Mouse (Mus musculus): ENCODE measurements around the gene Sec24b. TPM values are rescaled to one million over a fixed set of nuclear protein-coding genes. Genes with fewer than 3 reads are reported as not detected.

Gene Sec24b
- polyA plus RNA-seq, 1 experiment: 21.4 TPM

DNA sequence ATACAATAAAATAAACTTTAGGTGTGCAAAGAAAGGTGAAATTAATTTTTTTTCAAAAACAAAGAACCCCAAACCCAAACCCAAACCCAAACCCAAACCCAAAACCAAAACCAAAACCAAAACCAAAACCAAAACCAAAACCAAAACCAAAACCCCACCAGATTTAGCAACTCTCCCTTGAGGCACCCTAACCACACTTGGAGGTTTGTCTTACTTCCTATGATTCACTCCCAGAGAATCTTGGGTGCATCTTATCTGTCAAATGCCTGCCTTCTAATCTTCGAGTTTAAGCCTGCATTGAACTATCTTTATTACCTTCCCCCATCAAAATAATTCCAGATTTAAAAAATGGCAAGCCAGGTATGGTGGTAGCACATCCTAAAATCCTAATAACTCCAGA, 14.4 kb upstream of the Sec24b start:
- no peak overlapping the region for H3K4me3 ChIP-seq
- peaks cover 2% of the 10 kb centered on the region for H3K27me3 ChIP-seq (ENCODE audit: control insufficient read depth, insufficient read depth, insufficient read length)
- no peaks in the 10 kb centered on the region for H3K36me3 ChIP-seq (ENCODE audit: control insufficient read depth, insufficient read depth)
- H3ac ChIP-seq (ENCODE audit: control insufficient read depth, insufficient read length): no peak overlapping the region
- H3K79me2 ChIP-seq (ENCODE audit: control insufficient read depth, insufficient read depth): no peaks in the 10 kb centered on the region
- H3K4me2 ChIP-seq (ENCODE audit: low read depth): no peak overlapping the region
- no peak for TF ChIP-seq USF1 (IDR thresholded peaks at IDR 0.05; ENCODE audit: low read depth)
- no peak for TF ChIP-seq TCF12 (IDR thresholded peaks at IDR 0.05; ENCODE audit: insufficient read depth, poor library complexity, severe bottlenecking)
- no peak for TF ChIP-seq POLR2AphosphoS2 (IDR thresholded peaks at IDR 0.05; ENCODE audit: insufficient read length, low read depth)
- TF ChIP-seq MYOD1 (IDR thresholded peaks at IDR 0.05; ENCODE audit: control insufficient read depth in 1 of 3, insufficient read length in 2 of 3, low read depth in 2 of 3): no peak
- no peak for TF ChIP-seq SRF (IDR thresholded peaks at IDR 0.05; ENCODE audit: control insufficient read depth, insufficient read length, low read depth)
- no peak for TF ChIP-seq REST (IDR thresholded peaks at IDR 0.05; ENCODE audit: insufficient read depth, insufficient read length)
- no peak for TF ChIP-seq CEBPB (IDR thresholded peaks at IDR 0.05; ENCODE audit: insufficient read depth, poor library complexity, severe bottlenecking)
- no peak for TF ChIP-seq MYOG (IDR thresholded peaks at IDR 0.05; ENCODE audit: control insufficient read depth in 1 of 3, insufficient read depth in 1 of 3, insufficient read length in 2 of 3, low read depth in 2 of 3)

DNA sequence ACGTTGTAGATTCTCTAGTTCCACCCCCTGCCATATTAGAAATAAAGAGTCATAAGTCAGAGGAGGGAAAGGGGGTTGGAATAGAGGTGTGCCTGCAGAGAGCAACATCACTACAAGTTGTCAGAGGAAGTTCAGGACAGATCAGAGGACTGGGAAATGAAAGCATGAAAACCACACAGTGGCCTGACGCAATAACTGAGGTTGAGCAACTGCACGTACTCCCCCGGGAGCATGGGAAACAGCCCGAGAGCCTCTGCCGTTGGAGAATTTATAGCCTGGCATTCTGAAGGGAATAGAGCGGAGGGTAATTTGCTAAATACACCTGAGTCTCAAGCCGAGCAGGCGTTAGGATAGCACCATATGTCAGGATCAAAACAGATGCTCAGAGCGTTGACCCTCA, 11.7 kb upstream of the Sec24b start:
- Histone ChIP-seq H3K27me3 (ENCODE audit: control insufficient read depth, insufficient read depth, insufficient read length) (no peaks in the 10 kb centered on the region), H3K36me3 (ENCODE audit: control insufficient read depth, insufficient read depth) (no peaks in the 10 kb centered on the region), H3K4me3 (no peak overlapping the region), H3K79me2 (ENCODE audit: control insufficient read depth, insufficient read depth) (no peaks in the 10 kb centered on the region), H3K4me2 (ENCODE audit: low read depth) (peak overlapping the region; percentile 51), H3ac (ENCODE audit: control insufficient read depth, insufficient read length) (no peak overlapping the region)
- TF ChIP-seq MYOD1 (IDR thresholded peaks at IDR 0.05; ENCODE audit: control insufficient read depth in 1 of 3, insufficient read length in 2 of 3, low read depth in 2 of 3) (no peak), SRF (IDR thresholded peaks at IDR 0.05; ENCODE audit: control insufficient read depth, insufficient read length, low read depth) (no peak), CEBPB (IDR thresholded peaks at IDR 0.05; ENCODE audit: insufficient read depth, poor library complexity, severe bottlenecking) (peak; percentile 98), POLR2A (IDR thresholded peaks at IDR 0.05; ENCODE audit: insufficient read length, low read depth) (no peak), TCF12 (IDR thresholded peaks at IDR 0.05; ENCODE audit: insufficient read depth, poor library complexity, severe bottlenecking) (no peak)

DNA sequence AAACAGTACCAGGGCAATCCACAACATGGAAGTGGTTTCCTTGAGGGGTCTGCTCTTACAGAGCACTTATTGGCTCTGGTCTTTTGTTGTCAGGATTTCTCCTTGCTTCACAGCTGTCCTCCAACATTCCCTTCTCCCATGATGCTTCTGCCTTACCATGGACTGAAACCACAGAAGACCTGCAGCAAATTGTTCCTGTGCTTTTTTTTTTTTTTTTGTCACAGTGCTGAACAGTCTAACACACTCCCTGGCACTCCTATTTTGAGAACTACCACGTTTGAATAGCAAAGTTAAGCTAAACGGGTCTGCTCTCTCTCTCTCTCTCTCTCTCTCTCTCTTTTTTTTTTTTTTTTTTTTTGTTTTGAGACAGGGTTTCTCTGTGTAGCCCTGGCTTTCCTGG, 10.6 kb upstream of the Sec24b start:
- no peak overlapping the region for H3K4me2 ChIP-seq (ENCODE audit: low read depth)
- H3K79me2 ChIP-seq (ENCODE audit: control insufficient read depth, insufficient read depth): no peaks in the 10 kb centered on the region
- H3K27me3 ChIP-seq (ENCODE audit: control insufficient read depth, insufficient read depth, insufficient read length): no peaks in the 10 kb centered on the region
- no peak overlapping the region for H3K4me3 ChIP-seq
- no peaks in the 10 kb centered on the region for H3K36me3 ChIP-seq (ENCODE audit: control insufficient read depth, insufficient read depth)
- no peak overlapping the region for H3ac ChIP-seq (ENCODE audit: control insufficient read depth, insufficient read length)
- TF ChIP-seq MYOD1 (IDR thresholded peaks at IDR 0.05; ENCODE audit: control insufficient read depth in 1 of 3, insufficient read length in 2 of 3, low read depth in 2 of 3) (no peak), MYOG (IDR thresholded peaks at IDR 0.05; ENCODE audit: control insufficient read depth in 1 of 3, insufficient read depth in 1 of 3, insufficient read length in 2 of 3, low read depth in 2 of 3) (no peak)

DNA sequence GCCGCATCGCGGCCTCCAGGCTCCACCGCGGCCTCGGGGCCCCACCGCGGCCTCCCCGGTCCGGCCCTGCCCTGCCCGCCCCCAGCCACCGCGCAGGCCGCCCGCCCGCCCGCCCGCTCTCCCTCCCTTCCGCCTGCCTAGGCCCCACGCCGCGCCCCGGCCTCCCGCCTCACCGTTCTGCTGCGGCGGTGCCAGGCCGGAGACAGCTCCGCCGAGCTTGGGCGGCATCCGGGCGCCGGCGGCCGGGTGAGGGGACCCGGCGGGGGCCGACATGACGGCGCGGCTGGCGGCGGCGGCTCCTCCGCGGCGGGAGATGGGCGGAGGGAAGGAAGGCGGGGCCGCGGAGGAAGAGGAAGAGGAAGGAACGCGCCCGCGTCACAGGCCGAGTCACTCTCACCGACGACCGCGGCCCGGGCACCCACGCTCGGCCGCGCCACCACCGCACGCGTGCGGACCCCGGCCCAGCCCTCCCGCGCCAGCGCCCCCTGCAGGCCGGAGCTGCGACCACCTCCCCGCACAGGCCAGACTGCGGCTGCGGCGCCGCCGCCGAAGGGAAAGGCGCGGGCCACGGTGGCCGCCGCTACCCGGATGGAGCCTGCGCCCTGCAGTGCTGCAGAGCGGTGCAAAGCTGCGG, 840 bp downstream of the Sec24b start:
- H3K79me2 ChIP-seq (ENCODE audit: control insufficient read depth, insufficient read depth): peaks cover 49% of the 10 kb centered on the region
- peak overlapping the region; percentile 79 for H3K4me2 ChIP-seq (ENCODE audit: low read depth)
- H3K36me3 ChIP-seq (ENCODE audit: control insufficient read depth, insufficient read depth): no peaks in the 10 kb centered on the region
- H3K27me3 ChIP-seq (ENCODE audit: control insufficient read depth, insufficient read depth, insufficient read length): no peaks in the 10 kb centered on the region
- TF ChIP-seq POLR2A (IDR thresholded peaks at IDR 0.05; ENCODE audit: insufficient read length, low read depth) (peak; percentile 80), REST (IDR thresholded peaks at IDR 0.05; ENCODE audit: insufficient read depth, insufficient read length) (no peak), MYOD1 (IDR thresholded peaks at IDR 0.05; ENCODE audit: control insufficient read depth in 1 of 3, insufficient read length in 2 of 3, low read depth in 2 of 3) (peak in 1 of 3 experiments; percentile 10), TCF3 (IDR thresholded peaks at IDR 0.05; ENCODE audit: insufficient read length, low read depth) (no peak), POLR2AphosphoS2 (IDR thresholded peaks at IDR 0.05; ENCODE audit: insufficient read length, low read depth) (peak; percentile 82)
- peak overlapping the region; percentile 41 for H3ac ChIP-seq (ENCODE audit: control insufficient read depth, insufficient read length)
- peak overlapping the region; percentile 38 for H3K4me3 ChIP-seq

DNA sequence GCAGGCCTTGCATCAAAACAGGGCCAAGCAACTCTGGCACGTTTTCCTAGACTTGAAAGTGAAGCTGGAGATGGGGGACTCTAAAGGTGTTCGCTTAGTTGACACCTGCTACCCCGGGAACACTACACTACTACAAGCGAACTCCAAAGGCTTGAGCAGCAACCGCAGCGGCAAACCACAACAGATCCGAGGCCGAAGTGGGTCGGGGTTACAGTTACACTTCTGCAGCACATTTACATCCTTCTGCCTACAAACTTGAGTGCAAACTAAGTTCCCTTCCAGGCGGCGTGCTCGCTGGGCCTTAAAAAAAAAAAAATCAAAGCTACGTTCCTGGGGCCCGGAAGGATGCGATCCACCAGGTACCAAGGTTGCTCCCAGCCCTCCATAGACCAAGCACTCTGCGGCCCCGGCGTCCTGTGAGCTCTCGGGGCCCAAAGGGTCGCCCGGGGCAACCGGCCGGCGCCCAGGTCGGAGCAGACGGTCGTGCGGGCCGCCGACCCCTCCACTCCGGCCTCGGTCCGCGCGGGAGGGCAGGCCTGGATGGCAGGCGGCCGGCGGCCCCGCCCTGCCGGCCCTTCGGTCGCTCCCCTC, 1.5 kb downstream of the Sec24b start:
- TF ChIP-seq CEBPB (IDR thresholded peaks at IDR 0.05; ENCODE audit: insufficient read depth, poor library complexity, severe bottlenecking) (no peak), TCF3 (IDR thresholded peaks at IDR 0.05; ENCODE audit: insufficient read length, low read depth) (no peak), POLR2A (IDR thresholded peaks at IDR 0.05; ENCODE audit: insufficient read length, low read depth) (no peak), REST (IDR thresholded peaks at IDR 0.05; ENCODE audit: insufficient read depth, insufficient read length) (no peak), MYOD1 (IDR thresholded peaks at IDR 0.05; ENCODE audit: control insufficient read depth in 1 of 3, insufficient read length in 2 of 3, low read depth in 2 of 3) (no peak), POLR2AphosphoS2 (IDR thresholded peaks at IDR 0.05; ENCODE audit: insufficient read length, low read depth) (no peak), MAX (IDR thresholded peaks at IDR 0.05; ENCODE audit: low read depth) (no peak)
- H3ac ChIP-seq (ENCODE audit: control insufficient read depth, insufficient read length): peak overlapping the region; percentile 41
- peaks cover 55% of the 10 kb centered on the region for H3K79me2 ChIP-seq (ENCODE audit: control insufficient read depth, insufficient read depth)
- peak overlapping the region; percentile 38 for H3K4me3 ChIP-seq
- no peaks in the 10 kb centered on the region for H3K36me3 ChIP-seq (ENCODE audit: control insufficient read depth, insufficient read depth)
- no peaks in the 10 kb centered on the region for H3K27me3 ChIP-seq (ENCODE audit: control insufficient read depth, insufficient read depth, insufficient read length)
- H3K4me2 ChIP-seq (ENCODE audit: low read depth): peak overlapping the region; percentile 87
